Comparison of ENCODE assay signal across 9 mouse cellular contexts in genomic region chr8:13668367-13668766, GRCm38 (mm10). TPM values are rescaled to one million over a fixed set of nuclear protein-coding genes. Genes with fewer than 3 reads are reported as not detected.
DNase-seq lines count a peak whose midpoint lies in the region; ATAC-seq lines count a peak whose summit lies in the region.
"Had no signal": no experiment of that assay in that cellular context is flagged by ENCODE, and none has a peak within 500 bp of the region (broad histone marks: within the 10 kb centered on the region; RNA-seq: fewer than 3 reads in every experiment).

No protein-coding gene starts in this region.

- H3K27ac ChIP-seq in hindbrain, embryonic 10.5 days = 0 out of 2 replicates have a peak overlapping the region, but pooled peaks have one; percentile 14
- H3K27ac ChIP-seq in hindbrain, embryonic 11.5 days (ENCODE audit: low read depth, low read length) = no peak overlapping the region
- peak overlapping the region; percentile 65 to 78 for H3K27ac ChIP-seq in heart, embryonic 14.5 days (replicated peaks in 1 of 2; ENCODE audit: control insufficient read depth in 1 of 2, insufficient read depth in 1 of 2, low read depth in 2 of 2, low read length in 2 of 2)
- peak overlapping the region; percentile 56; the same call in 1 of the 2 replicates for H3K27ac ChIP-seq in neural tube, embryonic 15.5 days (replicated peaks)
- H3K27ac ChIP-seq: neural tube, embryonic 12.5 days had no signal

- ATAC-seq in hindbrain, embryonic 11.5 days (ENCODE audit: low FRiP score) = no peak
- ATAC-seq in heart, embryonic 14.5 days (ENCODE audit: insufficient number of reproducible peaks, insufficient read depth, low FRiP score, low read depth) = peak; percentile 45; the same call in 1 of the 2 replicates
- ATAC-seq in neural tube, embryonic 15.5 days (ENCODE audit: low FRiP score) = no peak

- H3K4me2 ChIP-seq in hindbrain, embryonic 11.5 days (replicated peaks; ENCODE audit: low read depth, low read length) = no peak overlapping the region
- H3K4me2 ChIP-seq in heart, embryonic 14.5 days (ENCODE audit: low read length) = peak overlapping the region; percentile 38
- no peak overlapping the region for H3K4me2 ChIP-seq in neural tube, embryonic 15.5 days
- H3K4me2 ChIP-seq: neural tube, embryonic 12.5 days had no signal

- intact Hi-C loops in left cerebral cortex, postnatal 14 days (cut with DNase I) = no loop called here

- peaks cover 60% of the 10 kb centered on the region for H3K4me1 ChIP-seq in hindbrain, embryonic 10.5 days (replicated peaks)
- no peaks in the 10 kb centered on the region for H3K4me1 ChIP-seq in hindbrain, embryonic 11.5 days (replicated peaks; ENCODE audit: control insufficient read depth, insufficient read depth, low read length)
- H3K4me1 ChIP-seq in heart, embryonic 14.5 days (ENCODE audit: control insufficient read depth in 2 of 2, insufficient read depth in 2 of 2, low read length in 2 of 2) = peaks cover 75 to 83% of the 10 kb centered on the region in 2 experiments
- H3K4me1 ChIP-seq in neural tube, embryonic 15.5 days = peaks cover 28% of the 10 kb centered on the region

- H3K9me3 ChIP-seq in hindbrain, embryonic 10.5 days = no peaks in the 10 kb centered on the region
- H3K9me3 ChIP-seq in hindbrain, embryonic 11.5 days (ENCODE audit: control insufficient read depth, low read length) = no peaks in the 10 kb centered on the region
- H3K9me3 ChIP-seq in heart, embryonic 14.5 days (ENCODE audit: control insufficient read depth, low read length) = no peaks in the 10 kb centered on the region
- H3K9me3 ChIP-seq in neural tube, embryonic 15.5 days (replicated peaks) = no peaks in the 10 kb centered on the region
- H3K9me3 ChIP-seq: neural tube, embryonic 12.5 days had no signal

- no peaks in the 10 kb centered on the region for H3K27me3 ChIP-seq in hindbrain, embryonic 10.5 days (ENCODE audit: insufficient read depth, poor library complexity, severe bottlenecking)
- no peaks in the 10 kb centered on the region for H3K27me3 ChIP-seq in hindbrain, embryonic 11.5 days (ENCODE audit: control insufficient read depth, insufficient read depth, low read length)
- H3K27me3 ChIP-seq in heart, embryonic 14.5 days (ENCODE audit: control insufficient read depth, insufficient read depth, low read length) = no peaks in the 10 kb centered on the region
- no peaks in the 10 kb centered on the region for H3K27me3 ChIP-seq in neural tube, embryonic 15.5 days (replicated peaks)
- H3K27me3 ChIP-seq: neural tube, embryonic 12.5 days had no signal

- no peak overlapping the region for H3K9ac ChIP-seq in hindbrain, embryonic 11.5 days (ENCODE audit: low read depth, low read length)
- H3K9ac ChIP-seq in heart, embryonic 14.5 days (ENCODE audit: low read length) = peak overlapping the region; percentile 36
- H3K9ac ChIP-seq in neural tube, embryonic 15.5 days (replicated peaks) = no peak overlapping the region
- H3K9ac ChIP-seq: neural tube, embryonic 12.5 days had no signal

- peak; percentile 42 for DNase-seq in hindbrain, embryonic 10.5 days (ENCODE audit: low spot score)
- no peak for DNase-seq in hindbrain, embryonic 11.5 days (ENCODE audit: low spot score)
- DNase-seq in kidney, postnatal 10 days = peak; percentile 84
- DNase-seq in thymus, adult 18-20 months = no peak
- DNase-seq in left cerebral cortex, postnatal 14 days (ENCODE audit: low spot score in 2 of 2) = no peak
- no peak for DNase-seq in retina, postnatal 1 day

- WGBS in hindbrain, embryonic 10.5 days = 61% methylated on average over 10 of the region's 10 CpGs
- WGBS in hindbrain, embryonic 11.5 days = 60% methylated on average over 10 of the region's 10 CpGs
- WGBS in heart, embryonic 14.5 days = 8% methylated on average over 10 of the region's 10 CpGs
- WGBS in neural tube, embryonic 15.5 days = 53% methylated on average over 10 of the region's 10 CpGs

- no peak overlapping the region for H3K4me3 ChIP-seq in hindbrain, embryonic 10.5 days
- no peak overlapping the region for H3K4me3 ChIP-seq in hindbrain, embryonic 11.5 days (ENCODE audit: low read depth, low read length)
- no peak overlapping the region for H3K4me3 ChIP-seq in heart, embryonic 14.5 days (ENCODE audit: control insufficient read depth in 1 of 2, insufficient read depth in 1 of 2, low read depth in 1 of 2, low read length in 2 of 2)
- no peak overlapping the region for H3K4me3 ChIP-seq in neural tube, embryonic 15.5 days (replicated peaks)
- H3K4me3 ChIP-seq: neural tube, embryonic 12.5 days had no signal

- no peaks in the 10 kb centered on the region for H3K36me3 ChIP-seq in hindbrain, embryonic 10.5 days
- H3K36me3 ChIP-seq in hindbrain, embryonic 11.5 days (ENCODE audit: control insufficient read depth, insufficient read depth, low read length) = no peaks in the 10 kb centered on the region
- H3K36me3 ChIP-seq in heart, embryonic 14.5 days (ENCODE audit: control insufficient read depth, insufficient read depth, low read length) = no peaks in the 10 kb centered on the region
- no peaks in the 10 kb centered on the region for H3K36me3 ChIP-seq in neural tube, embryonic 15.5 days

RNA-seq across cellular contexts. Expression of gene Rasa3, which starts 9.0 kb away (rescaled TPM):
- polyA plus RNA-seq in hindbrain, embryonic 10.5 days (2016; fragmentation: Nextera tagmentation; extraction: Ambion mirVana) = 28.8 and 31.8 TPM in 2 replicates
- polyA plus RNA-seq in hindbrain, embryonic 11.5 days (2014; fragmentation: Nextera tagmentation; extraction: Ambion mirVana) = 19.4 and 24.3 TPM in 2 replicates
- polyA plus RNA-seq in heart, embryonic 14.5 days (2014; fragmentation: Nextera tagmentation; extraction: Ambion mirVana) = 20.9 and 24.9 TPM in 2 replicates
- polyA plus RNA-seq in neural tube, embryonic 15.5 days (2015; fragmentation: Nextera tagmentation; extraction: Ambion mirVana) = 38.8 and 39.3 TPM in 2 replicates
- 10 to 100 TPM; 61.2 to 61.6 TPM for total RNA-seq in left cerebral cortex, postnatal 14 days (2021)

RNA-seq across cellular contexts. Expression of gene Cfap97d2, which starts 37.3 kb away (rescaled TPM):
- 0.90 and 2.5 TPM in 2 replicates for polyA plus RNA-seq in hindbrain, embryonic 10.5 days (2016; fragmentation: Nextera tagmentation; extraction: Ambion mirVana)
- 0.85 and 1.0 TPM in 2 replicates for polyA plus RNA-seq in hindbrain, embryonic 11.5 days (2014; fragmentation: Nextera tagmentation; extraction: Ambion mirVana)
- polyA plus RNA-seq in heart, embryonic 14.5 days (2014; fragmentation: Nextera tagmentation; extraction: Ambion mirVana) = not detected in 2 replicates
- polyA plus RNA-seq in neural tube, embryonic 15.5 days (2015; fragmentation: Nextera tagmentation; extraction: Ambion mirVana) = 0.83 and 1.4 TPM in 2 replicates
- 1 to 10 TPM in 1 of 2 experiments, under 1 TPM in 1; 0.79 to 1.7 TPM for total RNA-seq in left cerebral cortex, postnatal 14 days (2021)

Comparison
In these comparisons a context has a peak if more than half of its experiments do, and no peak if none do; other contexts are left out.
1. DNase-seq: peak in hindbrain, embryonic 10.5 days (single experiment) and kidney, postnatal 10 days (single experiment); none in hindbrain, embryonic 11.5 days (single experiment), thymus, adult 18-20 months (0 of 2), left cerebral cortex, postnatal 14 days (0 of 2) and retina, postnatal 1 day (single experiment).